Mouse (Mus musculus) cerebellum, adult 2 months (tissue): ENCODE results near the gene Siglec1. TPM values are rescaled to one million over a fixed set of nuclear protein-coding genes. Genes with fewer than 3 reads are reported as not detected.

ENCODE experiments used
- DNase-seq, 2 experiments: peaks; one replicate each; pipeline ENCODE4 v3.0.0; 2021
- H3K27ac ChIP-seq: fragments of 200-500 bp; 2 replicates; pipeline ENCODE4 v1.5.1; 2012; ENCODE audit warnings: low read length, control low read depth, inconsistent platforms; ENCODE audit not compliant: insufficient read depth
- H3K27me3 ChIP-seq: fragments of 200-500 bp; 2 replicates; pipeline ENCODE4 v1.6.1; 2012; ENCODE audit warnings: inconsistent platforms, mild to moderate bottlenecking, low read length, moderate library complexity; ENCODE audit not compliant: control insufficient read depth, insufficient read depth
- H3K4me1 ChIP-seq: fragments of 200-500 bp; 2 replicates; pipeline ENCODE4 v1.6.1; 2011; ENCODE audit warnings: low read length; ENCODE audit not compliant: control insufficient read depth, insufficient read depth
- H3K4me3 ChIP-seq: fragments of 200-500 bp; replicated peaks from 2 replicates; pipeline ENCODE3; 2011; ENCODE audit warnings: mild to moderate bottlenecking, low read depth, low read length, control low read depth; ENCODE audit not compliant: insufficient read depth
- CTCF ChIP-seq: fragments of 200-500 bp; IDR thresholded peaks from 2 replicates; pipeline ENCODE4 v1.5.1; 2011; ENCODE audit warnings: low read depth, mild to moderate bottlenecking, control low read depth, low read length, moderate library complexity, borderline replicate concordance; ENCODE audit not compliant: insufficient read depth
- POLR2A ChIP-seq: fragments of 200-500 bp; IDR thresholded peaks from 2 replicates; pipeline ENCODE4 v1.6.1; 2011; ENCODE audit warnings: low read length, control low read depth, borderline replicate concordance; ENCODE audit not compliant: insufficient read depth
- WGBS: fragments of 180-500 bp; shearing (Covaris S2); methylation state at CpG from one replicate; pipeline ENCODE4 v1.1.7; 2018; 5-methylcytosine and 5-hydroxymethylcytosine counted together
- polyA plus RNA-seq: library from polyadenylated mRNA; depleted of rRNA; stranded (reverse); fragments of >200 nt; gene quantifications from 2 replicates; pipeline ENCODE4 v1.2.3, GENCODE M21; 2012; rRNA removed

The Siglec1 gene
- 0.07 and 0.17 TPM in 2 replicates for polyA plus RNA-seq

DNA sequence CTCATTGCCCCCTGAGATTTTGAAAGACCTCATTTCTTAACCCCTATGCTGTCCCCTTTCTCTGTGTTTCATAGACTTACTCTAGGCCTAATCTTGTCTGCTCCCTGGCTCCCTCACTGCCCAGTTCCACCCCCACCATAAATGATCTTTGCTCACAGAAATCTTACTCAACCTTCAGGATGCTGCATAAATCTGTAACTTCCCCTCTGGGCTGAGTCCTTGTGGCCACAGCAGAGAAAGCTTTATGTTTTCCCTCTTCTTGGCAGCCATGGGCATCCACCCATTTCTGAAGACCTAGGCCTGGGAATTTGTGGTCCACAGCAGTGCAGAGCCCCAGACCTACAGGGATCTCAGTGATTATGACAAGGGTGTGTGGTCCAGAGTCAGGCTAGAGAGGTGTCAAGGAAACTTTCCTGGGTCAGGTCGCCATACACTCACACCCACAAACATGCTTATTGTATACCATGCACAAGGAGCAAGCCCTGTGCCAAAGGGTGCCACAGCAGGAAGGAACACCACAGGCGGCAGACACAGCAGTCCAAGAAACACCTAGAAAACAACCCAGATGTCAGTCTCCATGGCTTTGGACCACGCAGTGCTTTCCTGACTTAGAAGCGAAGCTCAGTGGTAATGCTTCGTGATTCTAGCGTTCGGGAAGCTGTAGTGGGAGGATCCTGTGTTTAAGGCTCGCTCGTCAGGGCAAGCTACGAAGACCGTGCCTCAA, at the start of gene Siglec1:
Siglec1 (minus strand) TSS at position 99 of the 724 bp plus-strand sequence.
- H3K27me3 ChIP-seq, result no peaks in the 10 kb centered on the region
- H3K4me3 ChIP-seq, result no peak within 1 kb of the TSS
- 80% methylated on average over 11 of the region's 11 CpGs for WGBS
- no peak for TF ChIP-seq POLR2A
- H3K4me1 ChIP-seq, result no peaks in the 10 kb centered on the region
- H3K27ac ChIP-seq, result no peak within 1 kb of the TSS
- no peak for DNase-seq

DNA sequence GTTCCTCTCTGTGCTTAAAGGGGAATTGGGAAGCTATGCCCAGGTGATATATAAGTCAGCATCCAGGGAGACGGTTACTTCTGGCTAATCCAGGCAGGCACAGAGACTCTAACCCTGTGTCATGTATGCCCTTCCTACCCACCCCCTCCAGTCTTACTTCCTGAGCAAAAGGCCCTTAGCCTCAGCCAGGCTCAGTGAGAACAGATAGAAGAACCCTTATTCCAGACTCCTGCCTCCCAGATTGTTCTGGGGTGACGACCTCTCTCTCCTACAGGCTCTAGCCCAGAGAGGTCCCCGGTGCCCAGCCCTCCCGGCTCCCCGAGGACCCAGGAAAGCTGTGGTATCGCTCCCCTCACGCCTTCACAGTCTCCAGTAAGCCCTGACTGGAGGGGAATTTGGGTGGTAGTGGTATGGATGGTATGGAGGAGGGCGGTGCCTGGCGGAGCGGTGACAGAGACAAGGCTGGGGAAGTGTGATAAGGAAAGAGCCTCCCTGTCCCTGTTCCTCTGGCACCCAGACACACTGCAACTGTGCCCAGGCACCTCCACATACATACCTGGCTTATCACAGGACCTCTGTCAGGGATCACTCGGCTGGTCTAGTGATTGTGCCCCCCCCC, 49.1 kb upstream of the Siglec1 start:
- Histone ChIP-seq H3K4me1 (no peaks in the 10 kb centered on the region), H3K27ac (no peak overlapping the region), H3K27me3 (no peaks in the 10 kb centered on the region), H3K4me3 (no peak overlapping the region)
- TF ChIP-seq POLR2A (no peak), CTCF (no peak)
- 79% methylated on average over 11 of the region's 11 CpGs for WGBS
- no peak for DNase-seq

DNA sequence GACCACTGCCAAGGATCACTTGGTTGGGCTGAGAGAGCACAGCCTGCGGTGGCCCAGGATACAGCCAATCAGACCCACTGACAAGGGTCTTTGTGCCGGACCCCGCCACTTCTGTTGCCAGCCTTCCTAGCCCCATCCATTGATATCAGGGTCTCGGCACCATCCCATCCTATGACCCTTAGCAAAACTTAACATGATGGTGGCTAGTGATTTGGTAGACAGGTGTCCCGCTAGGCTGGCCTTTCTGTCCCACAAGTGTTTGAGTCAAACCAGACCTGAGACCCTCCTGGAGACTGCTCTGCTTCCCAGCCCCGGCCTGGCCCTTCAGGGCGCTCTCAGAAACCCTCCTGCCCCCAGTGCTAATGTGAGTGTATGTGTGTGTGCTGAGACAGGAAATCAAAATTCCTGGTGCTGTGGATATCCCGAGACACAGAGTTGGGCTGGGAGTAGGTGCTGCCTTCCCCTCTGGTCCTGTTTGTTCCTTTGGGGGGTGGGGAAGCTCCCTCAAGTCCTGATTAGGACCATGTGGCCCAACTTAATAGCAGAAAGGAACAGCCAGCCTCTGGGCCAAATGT, 48.3 kb upstream of the Siglec1 start:
- no peaks in the 10 kb centered on the region for H3K4me1 ChIP-seq
- DNase-seq, result no peak
- no peak for TF ChIP-seq POLR2A
- TF ChIP-seq CTCF, result no peak
- H3K27ac ChIP-seq, result no peak overlapping the region
- H3K4me3 ChIP-seq, result no peak overlapping the region
- no peaks in the 10 kb centered on the region for H3K27me3 ChIP-seq
- 73% methylated on average over 8 of the region's 8 CpGs for WGBS

DNA sequence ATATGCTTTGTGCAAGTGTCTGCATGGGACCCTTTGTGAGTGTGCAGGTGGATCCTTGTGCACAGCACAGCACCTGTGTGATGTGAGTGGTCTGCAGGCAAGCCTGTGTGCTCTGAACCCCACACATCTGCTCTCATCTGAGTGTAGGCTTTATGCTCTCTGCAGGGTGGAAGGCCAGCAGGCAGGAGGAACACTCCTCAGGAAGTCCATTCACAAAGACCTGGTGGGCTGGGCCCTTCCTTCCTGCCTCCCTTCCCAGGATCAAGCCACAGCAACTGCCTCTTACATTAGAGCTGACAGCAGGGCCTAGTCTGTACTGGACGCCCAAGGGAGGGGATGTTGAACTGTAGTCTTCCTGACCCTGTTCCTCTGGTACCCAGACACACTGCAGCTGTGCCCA, 47.8 kb upstream of the Siglec1 start:
- H3K4me3 ChIP-seq, result no peak overlapping the region
- TF ChIP-seq CTCF (no peak), POLR2A (no peak)
- 47% methylated on average over 1 of the region's 1 CpGs for WGBS
- no peaks in the 10 kb centered on the region for H3K4me1 ChIP-seq
- no peak overlapping the region for H3K27ac ChIP-seq
- no peaks in the 10 kb centered on the region for H3K27me3 ChIP-seq
- no peak for DNase-seq

DNA sequence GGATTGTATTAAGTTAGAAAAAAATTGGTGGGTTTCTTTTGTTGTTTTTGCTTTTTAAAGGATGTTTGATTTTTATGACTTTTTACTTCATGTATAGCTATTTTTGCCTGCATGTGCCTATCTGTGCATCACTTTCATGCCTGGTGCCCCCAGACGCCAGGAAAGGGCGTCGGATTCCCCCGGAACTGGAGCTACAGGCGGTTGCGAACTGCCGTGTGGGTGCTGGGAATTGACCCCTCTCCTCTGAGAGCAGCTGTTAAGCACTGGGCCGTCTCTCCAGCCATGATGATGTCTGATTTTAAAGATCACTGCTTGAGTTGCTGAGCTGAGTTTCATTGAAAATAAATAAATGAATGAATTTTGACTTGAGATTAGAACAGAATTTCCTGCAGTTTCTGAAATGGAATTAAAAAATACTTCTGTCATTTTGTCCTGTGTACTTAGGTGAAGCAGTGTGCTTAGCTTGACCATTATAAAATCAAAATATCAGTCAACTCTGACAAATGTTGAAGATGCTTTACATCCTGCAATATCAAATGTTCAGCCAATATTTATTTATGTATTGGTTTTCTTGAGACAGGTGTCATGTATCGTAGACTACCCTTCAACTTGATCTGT, 46.5 kb upstream of the Siglec1 start, which contains the start of gene Gm11037:
Gm11037 (plus strand) TSS at position 568 of the 618 bp plus-strand sequence.
- H3K4me3 ChIP-seq, result no peak within 1 kb of the TSS
- TF ChIP-seq CTCF (no peak), POLR2A (no peak)
- 79% methylated on average over 9 of the region's 9 CpGs for WGBS
- no peak for DNase-seq
- no peaks in the 10 kb centered on the region for H3K27me3 ChIP-seq
- H3K4me1 ChIP-seq, result no peaks in the 10 kb centered on the region
- no peak within 1 kb of the TSS for H3K27ac ChIP-seq

DNA sequence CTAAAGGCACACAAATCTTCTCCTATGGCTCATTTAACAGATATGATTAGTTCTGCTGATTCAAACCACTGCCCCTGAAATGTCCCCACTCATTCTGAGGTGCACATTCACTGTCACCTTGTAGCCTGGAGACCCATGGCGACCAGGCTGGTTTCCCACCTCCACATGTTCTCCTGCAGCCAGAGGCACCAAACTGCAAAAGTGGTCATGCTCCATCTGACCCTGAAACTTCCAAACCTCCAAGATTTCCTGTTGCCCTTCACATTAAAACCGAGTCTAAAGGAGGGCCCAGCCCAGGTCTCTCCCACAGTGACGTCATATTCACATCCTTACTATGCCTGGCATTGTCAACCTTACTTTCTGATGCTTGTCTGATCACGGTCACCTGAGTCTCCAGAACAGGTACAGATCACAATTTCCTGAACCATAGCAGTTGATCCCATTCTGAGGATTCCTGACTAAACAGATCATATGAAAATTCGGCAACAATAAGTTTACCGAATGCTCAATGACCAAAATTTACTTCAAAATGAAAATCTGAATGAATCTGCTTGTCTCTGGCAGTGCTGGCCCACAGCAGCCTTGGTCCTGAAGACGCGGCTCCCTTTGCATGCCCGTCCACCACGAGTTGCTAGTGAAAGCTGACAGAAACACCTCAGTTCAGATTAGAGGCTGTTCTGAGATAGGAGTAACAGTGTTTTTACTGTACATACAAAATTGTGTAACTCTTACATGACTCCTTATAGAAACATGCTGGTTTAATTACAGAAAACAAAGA, 45.7 kb upstream of the Siglec1 start:
- 81% methylated on average over 10 of the region's 10 CpGs for WGBS
- TF ChIP-seq CTCF (no peak), POLR2A (no peak)
- Histone ChIP-seq H3K4me1 (no peaks in the 10 kb centered on the region), H3K4me3 (no peak overlapping the region), H3K27ac (no peak overlapping the region), H3K27me3 (no peaks in the 10 kb centered on the region)
- no peak for DNase-seq

DNA sequence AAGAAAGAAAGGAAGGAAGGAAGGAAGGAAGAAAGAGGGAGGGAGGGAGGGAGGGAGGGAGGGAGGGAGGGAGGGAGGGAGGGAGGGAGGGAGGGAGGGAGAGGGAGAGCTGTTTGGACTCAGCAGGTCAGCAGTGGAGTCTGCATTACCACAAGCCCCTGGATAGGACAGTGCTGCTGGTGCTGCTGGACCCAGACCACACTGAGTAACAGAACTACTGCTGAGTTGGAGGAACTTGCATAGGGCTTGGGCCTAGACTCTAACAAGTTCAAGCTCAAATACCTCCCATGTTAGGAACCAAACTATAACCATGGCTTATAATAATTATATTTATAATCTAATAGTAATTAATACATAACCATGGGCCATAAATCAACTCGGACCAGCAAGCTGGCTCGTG, 44.3 kb upstream of the Siglec1 start:
- Histone ChIP-seq H3K4me1 (no peaks in the 10 kb centered on the region), H3K27me3 (no peaks in the 10 kb centered on the region), H3K27ac (no peak overlapping the region), H3K4me3 (no peak overlapping the region)
- TF ChIP-seq POLR2A (no peak), CTCF (no peak)
- 89% methylated on average over 2 of the region's 2 CpGs for WGBS
- no peak for DNase-seq
